Mouse (Mus musculus) gastrocnemius, postnatal 25 days (tissue): Measurements from ENCODE around the gene Il1r1. TPM values are rescaled to one million over a fixed set of nuclear protein-coding genes. Genes with fewer than 3 reads are reported as not detected.
A peak's percentile ranks its signal among the peaks of the same experiment; 100 is the strongest.

Experiments
- DNase-seq: peaks from one replicate; pipeline ENCODE4 v3.0.0; 2022
- long read RNA-seq, 2 experiments: library from polyadenylated mRNA; stranded (forward); transcript quantifications; one replicate each; pipeline ENCODE4 v2.0.0; 2021
- total RNA-seq, 2 experiments: library from RNA; stranded (reverse); gene quantifications; 1 replicate in 1 of 2; 2 replicates in 1 of 2; pipeline ENCODE4 v1.2.3; 2021

The Il1r1 gene
- 1 to 10 TPM; 1.8 to 2.3 TPM for total RNA-seq
- long read RNA-seq, experiment 1, partial matches to known transcripts = 0 of 1 reads
- long read RNA-seq, experiment 1, other reads (novel, unspliced or antisense) = 1 of 1 reads
- long read RNA-seq, experiment 2, partial matches to known transcripts = 1 of 1 reads
- long read RNA-seq, experiment 2, other reads (novel, unspliced or antisense) = 0 of 1 reads

DNA sequence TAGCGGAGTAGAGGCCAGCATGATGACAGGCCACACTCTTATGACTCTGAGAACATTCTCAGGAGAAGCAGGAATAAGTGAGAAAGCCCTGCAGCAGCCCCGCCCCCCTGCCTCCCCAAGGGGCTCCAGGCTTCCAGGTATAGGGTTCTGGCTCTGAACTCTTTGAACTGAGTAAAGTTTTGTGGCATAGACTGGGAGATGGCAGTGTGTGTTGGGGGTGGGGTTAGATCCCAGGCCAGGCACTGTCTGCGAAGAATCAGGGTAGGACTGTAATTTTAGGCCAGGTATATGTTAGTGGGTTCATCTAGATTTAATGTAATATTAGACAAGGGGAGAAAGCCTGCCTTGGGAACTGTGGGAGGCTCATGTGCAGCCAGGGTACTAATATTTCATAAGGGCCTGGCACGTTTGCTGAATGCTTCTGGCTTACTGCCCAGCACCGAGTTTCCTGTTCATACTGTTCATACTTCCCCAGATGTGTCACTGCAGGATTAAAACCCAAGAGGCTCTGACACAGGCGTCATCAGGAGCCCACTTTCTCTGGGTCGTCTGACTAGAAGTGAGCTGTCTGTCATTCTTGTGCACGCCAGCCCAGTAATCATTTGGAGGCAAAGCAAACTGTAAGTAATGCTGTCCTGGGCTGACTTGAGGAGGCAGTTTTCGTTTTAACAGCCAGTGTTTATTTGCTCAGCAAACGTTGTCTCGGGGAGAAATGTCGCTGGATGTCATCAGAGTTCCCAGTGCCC is at the start of gene Il1r1:
Gene Il1r1, plus strand, starts transcription at position 542 of the 746 bp plus-strand sequence.
- DNase-seq = peak; percentile 76

DNA sequence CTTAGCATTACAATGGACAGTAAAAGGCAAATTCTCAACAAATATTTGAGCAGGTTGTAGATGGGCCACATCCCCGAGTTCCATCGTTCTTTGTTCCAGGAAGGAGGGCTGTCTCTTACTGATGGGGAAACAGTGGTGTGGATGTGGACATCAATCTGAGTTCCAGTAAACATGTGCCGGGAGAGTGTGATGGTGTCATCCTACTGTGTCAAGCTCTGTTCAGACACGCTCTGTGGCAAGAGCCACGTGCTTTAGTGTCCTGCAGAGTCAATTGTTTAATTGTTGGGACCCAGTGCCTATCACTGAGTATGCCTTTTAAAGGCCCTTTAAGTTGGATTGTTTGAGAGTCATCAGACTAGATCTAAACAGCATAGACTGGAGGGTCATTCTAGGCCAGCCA is 49.8 kb upstream of the Il1r1 start:
- no peak for DNase-seq

DNA sequence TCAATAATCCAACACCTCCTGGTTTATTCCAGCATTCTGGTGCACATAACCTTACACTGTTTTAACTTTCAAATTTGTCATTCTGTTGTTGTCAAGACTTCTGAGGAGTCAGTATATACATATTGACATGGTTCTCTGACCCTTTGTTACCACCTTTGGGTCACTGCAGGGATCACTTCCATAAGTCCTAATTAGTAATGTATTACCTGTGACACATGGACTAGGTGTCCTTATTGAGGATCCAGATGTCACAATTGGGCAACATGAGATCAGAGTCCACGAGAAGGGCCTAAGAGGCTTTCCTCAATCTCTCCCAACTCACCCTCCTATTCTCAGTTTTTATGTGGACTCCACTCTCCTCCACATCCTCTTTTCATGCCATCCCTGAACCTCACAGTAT is 49.1 kb upstream of the Il1r1 start:
- DNase-seq = no peak

DNA sequence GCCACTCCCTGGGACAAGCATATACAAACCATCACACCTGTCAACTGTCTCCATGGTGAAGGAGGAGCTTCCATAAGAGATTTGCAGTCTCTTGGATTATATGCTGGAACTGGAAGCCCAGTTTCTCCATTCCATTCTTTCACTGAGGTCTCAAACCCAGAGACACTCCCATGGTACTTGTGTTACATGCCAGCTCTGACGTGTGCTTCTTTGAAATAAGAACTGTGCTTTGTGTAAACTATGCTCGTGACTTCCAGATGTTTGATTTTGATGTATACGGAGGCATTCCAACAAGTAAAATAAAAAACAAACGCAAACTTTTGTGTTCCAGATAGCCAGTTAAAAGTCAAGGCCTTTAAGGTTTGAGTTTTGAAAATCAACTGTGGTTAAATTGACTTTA is 45.8 kb upstream of the Il1r1 start:
- DNase-seq = no peak

DNA sequence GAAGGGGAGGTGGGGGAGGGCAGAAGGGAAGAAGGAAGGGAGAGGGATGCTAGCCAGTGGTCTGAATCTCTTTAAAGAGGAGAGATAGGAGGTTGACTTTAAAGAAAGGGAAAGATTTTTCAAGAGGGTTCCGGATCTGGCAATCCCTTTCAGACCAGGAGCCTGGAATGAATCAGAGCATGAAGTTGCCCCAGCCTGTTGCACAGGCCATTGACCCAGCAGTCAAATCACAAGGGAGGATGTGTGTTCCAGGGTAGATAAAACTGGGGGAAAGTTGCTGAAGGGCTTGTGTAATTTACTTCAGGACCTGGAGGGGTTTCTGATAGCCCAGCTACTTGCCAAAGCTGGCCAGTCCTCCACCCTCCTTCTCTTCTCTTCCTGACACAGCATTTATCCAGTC is 45.4 kb upstream of the Il1r1 start:
- no peak for DNase-seq

DNA sequence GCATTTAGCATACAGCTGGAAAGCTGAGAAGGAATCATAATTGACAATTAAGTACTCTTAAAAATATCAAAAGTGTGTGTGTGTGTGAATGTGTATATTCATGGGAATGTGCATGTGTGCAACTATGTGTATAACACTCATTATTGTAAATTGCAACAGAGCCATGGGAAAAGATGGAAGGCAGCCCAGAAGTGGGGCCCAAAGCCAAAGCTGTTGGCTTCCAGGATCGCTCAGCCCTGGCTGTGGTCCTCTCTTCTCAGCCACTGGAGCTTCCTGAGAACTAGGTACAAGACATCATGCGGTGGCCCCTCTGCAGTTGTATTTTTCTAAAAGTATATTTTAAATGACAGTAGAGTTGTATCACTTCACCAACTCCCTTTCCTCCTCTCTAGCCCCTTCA is 44.0 kb upstream of the Il1r1 start:
- peak; percentile 13 for DNase-seq

DNA sequence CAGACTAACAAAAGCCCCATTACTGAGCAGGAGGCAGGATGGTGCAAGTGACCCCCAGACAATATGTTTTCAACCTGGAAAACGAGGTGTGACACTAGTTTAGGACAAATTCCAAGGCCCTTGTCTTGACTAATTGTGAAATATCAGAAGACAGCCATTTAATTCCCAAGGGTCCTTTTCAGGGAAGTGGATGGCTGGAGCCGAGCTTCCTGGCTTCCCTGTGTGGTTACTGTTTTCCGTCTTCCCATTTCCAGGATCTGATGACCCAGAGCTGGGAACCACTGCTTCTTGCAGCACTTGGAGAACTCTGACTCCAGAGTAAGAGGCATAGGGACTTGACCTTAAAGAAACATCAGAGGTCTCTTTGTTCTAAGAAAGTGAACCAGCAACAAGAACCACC is 43.2 kb upstream of the Il1r1 start:
- DNase-seq = no peak

DNA sequence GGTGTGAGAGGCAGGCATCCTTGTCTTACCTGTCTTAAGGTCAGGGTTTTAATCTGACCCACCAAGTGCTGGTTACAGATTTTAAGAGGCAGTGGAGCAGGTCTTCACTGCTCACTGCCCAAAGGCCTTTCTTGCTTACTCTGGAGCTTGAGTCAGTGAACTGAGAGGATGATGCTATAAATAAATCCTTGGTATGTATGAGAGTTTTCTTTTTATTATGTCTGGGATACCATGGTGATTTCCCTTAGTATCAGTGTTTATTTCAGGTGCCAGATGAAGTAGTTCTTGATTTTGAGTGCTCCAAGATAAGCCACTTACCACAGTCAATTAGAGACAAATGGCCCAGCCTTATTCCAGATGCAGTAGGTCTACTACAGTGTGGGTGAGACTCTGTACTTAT is 41.5 kb upstream of the Il1r1 start:
- DNase-seq = no peak

DNA sequence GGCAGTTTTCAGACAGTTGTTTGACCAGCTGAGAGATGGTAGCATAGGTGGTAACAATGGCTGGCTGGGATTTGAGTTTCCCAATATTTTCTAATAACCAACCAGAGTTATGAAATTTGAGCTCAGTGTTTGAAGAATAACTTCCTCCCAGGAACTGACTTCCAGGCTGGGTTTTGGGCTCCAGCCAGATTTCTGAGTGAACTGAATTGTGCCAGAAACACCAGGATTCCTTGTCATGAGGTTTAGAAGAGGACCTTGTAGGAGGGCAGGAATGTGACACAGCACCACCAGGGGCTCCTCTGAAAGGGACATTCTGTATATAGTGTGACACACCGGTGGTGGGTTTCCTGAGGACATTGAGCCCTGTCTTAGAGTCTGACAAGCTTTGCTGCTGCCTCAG is 36.9 kb upstream of the Il1r1 start:
- DNase-seq = no peak

DNA sequence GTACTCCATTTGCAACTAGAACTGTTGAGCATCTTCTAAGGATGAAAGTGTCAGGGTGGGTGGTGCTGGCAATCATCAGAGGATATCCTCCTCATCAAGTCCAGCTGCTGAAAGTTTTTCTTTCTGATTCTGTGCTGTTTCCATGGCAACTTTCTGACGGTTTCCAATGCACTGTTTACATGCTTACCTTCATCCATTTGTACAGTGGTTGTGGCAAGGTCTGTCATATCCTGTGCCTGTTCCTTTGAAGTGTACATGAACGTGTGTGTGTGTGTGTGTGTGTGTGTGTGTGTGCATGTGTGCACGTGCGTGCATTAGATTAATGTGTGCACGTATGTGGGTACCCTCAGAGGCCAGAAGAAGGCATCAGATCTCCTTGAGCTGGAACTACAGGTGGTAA is 34.9 kb upstream of the Il1r1 start:
- no peak for DNase-seq

DNA sequence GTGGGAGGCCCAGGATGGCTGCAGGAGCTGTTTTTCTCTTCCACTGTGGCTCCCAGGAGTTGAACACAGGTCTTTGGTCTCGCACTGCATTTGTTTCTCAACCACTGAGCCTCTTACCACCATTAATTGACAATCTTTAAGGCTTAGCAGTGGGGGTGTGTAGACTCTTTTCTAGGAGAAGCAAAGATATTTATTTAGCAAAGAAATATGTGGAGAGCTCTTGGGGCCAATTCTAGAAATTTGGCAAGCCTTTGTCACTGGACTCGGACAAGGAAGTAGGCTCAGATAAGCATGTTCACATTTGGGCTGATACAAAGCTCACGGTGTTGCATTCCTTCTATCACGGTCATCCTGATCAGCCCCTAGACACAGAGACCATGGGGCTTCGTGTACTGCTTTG is 34.0 kb upstream of the Il1r1 start:
- no peak for DNase-seq

DNA sequence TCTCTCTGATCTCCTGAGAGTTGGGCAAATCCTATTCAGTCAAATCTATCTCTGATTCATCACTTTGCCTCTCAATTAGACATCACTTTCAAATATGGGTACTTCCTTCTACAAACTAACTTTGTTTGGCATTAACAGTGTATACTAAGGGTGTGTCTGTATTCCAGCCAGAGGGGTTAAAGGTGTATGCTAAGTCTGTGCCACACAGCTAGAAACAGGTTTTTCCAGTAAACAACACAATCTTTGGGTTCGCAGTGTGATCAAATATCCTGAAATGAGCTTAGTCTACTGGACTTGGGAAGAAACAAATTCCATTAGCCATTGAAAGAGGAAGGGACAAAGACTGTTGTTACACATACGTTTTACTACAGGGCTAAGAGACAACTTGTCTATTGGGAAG is 30.6 kb upstream of the Il1r1 start:
- no peak for DNase-seq

DNA sequence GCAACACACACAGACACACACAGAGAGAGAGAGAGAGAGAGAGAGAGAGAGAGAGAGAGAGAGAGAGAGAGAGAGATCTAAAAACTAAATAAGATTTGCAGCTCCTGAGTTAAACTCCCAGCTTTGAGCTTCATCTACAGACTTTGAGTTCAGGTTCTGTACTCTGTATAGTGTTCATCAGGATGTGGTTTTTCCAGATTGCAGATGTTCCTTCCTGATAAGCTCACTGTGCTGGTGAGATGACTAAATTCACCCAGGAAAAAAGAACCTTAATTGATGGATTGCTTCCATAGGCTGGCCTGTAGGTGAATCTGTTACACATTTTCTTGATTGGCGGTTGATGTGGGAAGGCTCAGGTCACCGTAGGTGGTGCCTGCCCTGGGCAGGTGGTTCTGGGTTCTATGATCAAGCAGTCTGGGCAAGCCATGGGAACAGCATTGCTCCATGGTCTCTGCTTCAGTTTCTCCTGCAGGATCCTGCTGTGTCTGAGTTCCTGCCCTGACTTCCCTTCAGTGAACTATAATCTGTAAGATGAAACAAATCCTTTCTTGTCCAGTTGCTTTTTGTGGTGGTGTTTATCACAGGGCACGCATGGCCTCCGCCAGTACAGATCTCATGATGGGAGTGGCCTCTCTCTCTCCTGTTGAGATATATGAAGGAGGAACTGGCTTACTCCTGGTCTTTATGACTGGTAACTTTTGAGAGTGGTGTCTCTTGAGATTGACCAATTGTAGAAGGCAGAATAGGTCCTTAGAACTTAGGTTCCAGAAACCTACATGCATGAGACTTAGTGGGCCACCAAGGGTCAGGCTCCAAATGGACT is 11.3 kb upstream of the Il1r1 start:
- DNase-seq = no peak

DNA sequence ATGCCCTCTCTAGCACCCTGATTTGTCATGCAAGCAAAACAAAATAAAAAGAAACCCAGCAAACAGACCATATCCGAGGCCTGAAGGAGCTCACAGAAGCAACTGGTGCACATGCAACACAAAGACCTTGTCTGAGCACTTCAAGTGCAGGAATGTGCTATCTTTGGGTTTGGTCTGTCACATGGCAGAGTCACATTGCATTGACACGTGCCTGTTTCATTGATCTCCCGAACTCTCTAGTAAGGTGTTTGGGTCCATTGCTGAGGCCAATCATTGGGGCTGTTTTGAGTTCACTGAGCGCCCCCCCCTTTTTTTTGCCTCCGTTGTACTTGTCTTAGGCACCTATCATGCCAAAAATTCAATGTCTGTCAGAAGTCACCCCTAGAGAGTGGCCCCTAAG is 7.4 kb upstream of the Il1r1 start:
- no peak for DNase-seq

DNA sequence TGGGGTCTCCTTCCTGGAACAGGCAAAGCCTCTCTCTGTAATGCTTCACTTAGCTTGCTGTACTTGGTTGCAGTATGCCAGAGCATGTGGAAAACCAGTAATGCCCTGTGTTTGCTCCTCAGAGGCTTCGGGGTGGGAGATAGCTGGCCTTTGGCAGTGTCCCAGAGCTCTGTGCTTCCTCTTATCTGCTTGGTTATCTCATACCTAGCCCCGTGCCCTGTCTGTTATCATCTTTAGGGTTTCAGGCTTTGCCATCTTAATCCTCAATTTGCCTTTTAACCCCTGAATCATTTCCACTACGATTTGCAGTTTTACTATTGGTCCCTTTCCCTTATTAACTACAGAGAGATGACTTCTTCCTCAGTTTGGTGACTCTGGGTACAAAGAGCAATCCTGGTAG is 6.3 kb upstream of the Il1r1 start:
- DNase-seq = no peak

DNA sequence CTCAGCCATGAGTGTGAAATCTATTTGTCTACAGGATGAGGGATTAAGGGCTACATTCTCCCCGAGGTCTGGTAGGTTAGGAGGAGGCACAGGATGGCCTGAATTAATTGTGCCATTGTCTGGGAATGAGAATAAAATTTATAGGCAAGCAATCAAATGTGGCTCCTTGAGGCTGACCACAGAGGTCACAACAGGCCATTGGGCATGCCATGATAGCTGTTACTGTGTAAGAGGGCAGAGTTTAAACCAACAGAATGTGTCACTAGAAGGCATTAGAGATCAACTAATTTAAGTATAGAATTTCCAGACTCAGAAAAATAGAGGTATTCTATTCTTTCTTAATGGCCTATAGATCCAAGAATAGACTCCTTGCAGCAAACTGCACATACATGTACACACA is 4.3 kb upstream of the Il1r1 start:
- DNase-seq = no peak

DNA sequence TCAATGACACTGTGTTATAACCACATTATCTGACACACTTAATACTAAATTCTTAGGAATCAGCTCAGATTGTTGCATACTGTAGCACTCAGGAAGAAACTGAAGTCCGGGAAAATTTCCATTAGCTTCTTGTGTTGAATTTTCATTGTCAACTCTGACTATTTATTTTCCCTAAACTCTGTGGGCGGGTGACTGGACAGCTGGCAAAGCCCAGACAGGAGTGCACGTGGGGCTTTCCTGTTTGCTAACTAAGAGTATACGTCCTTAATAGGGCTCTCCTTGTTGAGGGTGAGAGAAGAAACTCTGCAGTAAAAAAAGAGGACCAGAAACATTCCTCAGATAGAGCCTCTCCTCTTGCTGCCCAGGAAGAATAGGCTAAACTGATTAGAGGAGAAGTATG is 3.0 kb upstream of the Il1r1 start:
- no peak for DNase-seq

DNA sequence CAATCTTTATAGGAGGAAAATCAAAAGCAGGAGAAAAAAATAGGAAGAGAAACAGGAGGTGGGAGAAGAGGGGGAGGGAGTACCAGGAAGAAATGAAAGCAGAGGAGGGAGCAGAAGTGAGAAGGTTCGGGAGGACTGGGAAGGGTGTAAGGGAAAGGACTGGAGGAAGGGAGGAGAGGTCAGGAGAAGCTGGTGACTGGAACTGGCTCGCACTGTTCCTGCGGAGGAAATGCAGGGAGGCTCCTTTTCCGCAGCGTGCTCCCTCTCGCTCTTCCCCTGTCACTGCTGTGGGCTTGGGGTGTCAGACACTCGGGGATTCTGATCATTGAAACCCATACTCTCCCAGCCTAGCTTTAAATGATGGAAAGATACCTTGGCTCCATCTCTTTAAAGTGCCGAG is 2.2 kb upstream of the Il1r1 start:
- DNase-seq = no peak

DNA sequence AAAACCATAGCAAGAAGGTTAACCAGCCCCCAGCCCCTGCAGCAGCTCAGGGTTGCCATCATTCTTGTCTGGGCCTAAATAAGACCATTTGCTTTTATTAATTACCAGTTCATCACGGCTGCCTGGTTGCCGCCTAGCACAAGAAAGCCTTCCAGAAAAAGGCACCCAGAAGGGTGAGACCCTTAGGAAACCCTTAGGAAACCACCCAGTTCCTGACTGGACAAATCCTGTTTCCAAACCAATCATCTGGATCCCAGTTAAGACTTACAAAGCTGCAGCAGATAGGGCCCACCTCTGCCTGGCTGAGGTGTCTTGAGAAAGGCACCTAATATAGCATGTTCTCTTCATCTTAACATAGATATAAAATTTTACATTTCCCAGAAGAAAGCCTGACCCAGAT is 1.3 kb upstream of the Il1r1 start:
- no peak for DNase-seq

DNA sequence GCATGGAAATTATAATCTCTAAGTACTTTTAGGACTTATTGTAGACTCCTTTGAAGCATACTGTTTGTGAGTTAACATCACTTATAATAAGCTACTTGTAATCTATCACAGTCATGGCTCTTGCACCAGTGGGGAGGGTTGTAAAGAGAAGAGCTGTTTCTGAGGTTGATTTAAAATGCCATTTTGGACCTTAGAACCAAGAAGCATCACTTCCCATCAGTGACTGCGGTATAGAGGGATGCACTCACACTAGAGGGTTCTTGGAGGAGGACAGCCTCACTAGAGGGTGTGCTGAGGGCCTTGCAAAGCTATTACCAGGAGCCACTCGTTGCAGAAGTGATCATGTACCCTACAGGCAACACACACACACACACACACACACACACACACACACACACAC is 700 bp downstream of the Il1r1 start:
- DNase-seq = no peak

DNA sequence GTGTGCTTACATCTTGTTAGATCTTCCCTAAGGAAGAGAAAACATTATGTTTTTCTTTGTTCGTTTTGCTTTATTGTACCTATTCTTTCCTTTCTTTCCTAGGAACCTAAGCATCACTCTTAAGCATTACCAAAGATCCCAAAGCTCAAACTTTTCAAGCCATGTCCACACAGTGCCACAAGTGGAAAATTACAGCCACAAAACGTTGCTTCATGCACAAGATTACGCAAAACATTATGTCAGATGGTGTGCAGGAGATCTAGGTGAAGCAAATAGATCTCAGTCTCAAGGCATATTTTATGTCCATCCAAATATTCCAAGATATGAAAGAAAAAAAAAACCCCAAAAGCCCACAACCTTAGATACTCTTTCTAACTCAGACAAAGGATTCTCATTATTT is 4.2 kb downstream of the Il1r1 start:
- DNase-seq = no peak

DNA sequence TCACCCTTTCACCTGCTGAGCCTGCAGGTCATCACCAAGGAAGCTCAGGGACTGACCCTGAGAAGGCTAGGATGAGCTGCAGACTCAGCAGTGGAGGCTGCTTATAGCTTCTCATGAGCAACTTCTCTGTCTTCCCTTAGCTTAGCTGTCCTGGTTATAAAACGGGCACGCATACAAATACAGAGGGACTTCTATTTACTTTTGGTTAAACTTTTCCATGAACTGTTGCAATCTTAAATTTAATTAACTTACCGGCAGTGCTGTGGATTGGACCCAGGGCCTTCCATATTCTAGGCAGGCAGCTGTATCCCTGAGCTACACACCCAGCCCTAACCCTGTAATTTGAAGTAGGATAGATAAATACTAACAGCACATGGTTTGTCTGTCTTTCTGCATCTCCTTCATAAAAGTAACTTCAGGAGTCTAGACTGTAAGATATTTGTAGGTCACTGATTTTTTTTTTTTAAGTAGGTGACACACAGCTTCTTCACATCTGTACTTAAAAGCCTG is 4.9 kb downstream of the Il1r1 start:
- no peak for DNase-seq

DNA sequence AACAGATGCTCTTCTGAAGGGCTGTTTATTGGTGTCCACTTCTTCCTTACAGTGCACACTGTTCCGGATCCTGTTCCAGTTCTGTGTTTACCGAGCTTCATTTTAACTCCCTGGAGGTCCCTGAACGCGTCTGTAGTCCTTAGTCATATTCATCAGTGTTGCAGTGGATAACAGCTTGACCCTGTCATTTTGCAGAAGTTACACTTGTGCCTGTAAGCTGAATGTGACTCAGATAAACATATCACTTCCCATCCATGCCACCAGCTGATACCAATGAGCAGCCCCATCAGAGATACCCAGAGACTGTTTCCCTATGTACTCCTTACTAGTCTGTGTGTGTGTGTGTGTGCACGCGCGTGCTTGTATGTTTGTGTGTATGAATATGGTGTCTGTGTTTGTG is 5.5 kb downstream of the Il1r1 start:
- DNase-seq = peak; percentile 16
